Comparison of ENCODE assay signal across 21 mouse cellular contexts in the genomic region with DNA sequence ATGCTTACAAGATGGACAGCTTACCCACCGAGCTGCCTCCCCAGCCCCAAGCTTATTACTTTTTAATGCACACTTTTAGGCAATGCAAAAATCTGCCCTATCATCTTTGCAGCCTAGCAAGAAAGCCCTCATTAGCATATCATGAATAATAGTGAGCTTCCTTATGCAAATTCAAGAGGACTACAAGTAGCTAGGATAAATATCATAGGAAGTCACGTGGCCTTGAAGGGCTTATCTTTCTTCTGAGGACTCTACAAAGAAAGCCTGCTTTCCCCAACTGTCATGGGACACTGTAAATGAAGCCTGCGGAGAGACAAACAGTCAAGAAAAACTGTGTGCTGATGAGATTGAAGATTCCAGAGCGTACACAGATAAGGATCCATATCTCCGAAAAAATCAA. TPM values are rescaled to one million over a fixed set of nuclear protein-coding genes. Genes with fewer than 3 reads are reported as not detected.
A peak's percentile ranks its signal among the peaks of the same experiment; 100 is the strongest.
DNase-seq lines count a peak whose midpoint lies in the region; ATAC-seq and TF ChIP-seq lines count a peak whose summit lies in the region.
"Had no signal": no experiment of that assay in that cellular context is flagged by ENCODE, and none has a peak within 500 bp of the region (broad histone marks: within the 10 kb centered on the region; RNA-seq: fewer than 3 reads in every experiment).

No protein-coding gene starts in this region.

- no peaks in the 10 kb centered on the region for H3K79me2 ChIP-seq in MEL (ENCODE audit: control insufficient read depth, insufficient read depth, low read length, poor library complexity)

- peak overlapping the region; percentile 27; the same call in 1 of the 2 replicates for H3K27ac ChIP-seq in midbrain, embryonic 14.5 days (replicated peaks; ENCODE audit: low read depth, low read length)
- no peak overlapping the region for H3K27ac ChIP-seq in midbrain, embryonic 11.5 days (ENCODE audit: low read depth, low read length)
- H3K27ac ChIP-seq in MEL (ENCODE audit: control insufficient read depth, low read depth, low read length), result peak overlapping the region; percentile 91
- 0 out of 2 replicates have a peak overlapping the region, but pooled peaks have one; percentile 43 for H3K27ac ChIP-seq in forebrain, embryonic 16.5 days (ENCODE audit: low read length)
- H3K27ac ChIP-seq: embryonic facial prominence, embryonic 15.5 days; layer of hippocampus, adult 2 months; limb, embryonic 15.5 days; neural tube, embryonic 12.5 days had no signal

- H3K27me3 ChIP-seq in midbrain, embryonic 14.5 days (ENCODE audit: control insufficient read depth, insufficient read depth, low read length), result no peaks in the 10 kb centered on the region
- no peaks in the 10 kb centered on the region for H3K27me3 ChIP-seq in midbrain, embryonic 11.5 days (ENCODE audit: control insufficient read depth, insufficient read depth, low read length)
- no peaks in the 10 kb centered on the region for H3K27me3 ChIP-seq in MEL (ENCODE audit: control insufficient read depth in 1 of 2, insufficient read depth in 2 of 2, low read length in 2 of 2)
- no peaks in the 10 kb centered on the region for H3K27me3 ChIP-seq in forebrain, embryonic 16.5 days (replicated peaks; ENCODE audit: control insufficient read depth, insufficient read depth, low read length)
- H3K27me3 ChIP-seq: embryonic facial prominence, embryonic 15.5 days; limb, embryonic 15.5 days; neural tube, embryonic 12.5 days had no signal

- no peak overlapping the region for H3K4me2 ChIP-seq in midbrain, embryonic 14.5 days (ENCODE audit: low read length)
- H3K4me2 ChIP-seq in midbrain, embryonic 11.5 days, result no peak overlapping the region
- H3K4me2 ChIP-seq in forebrain, embryonic 16.5 days (ENCODE audit: low read length), result no peak overlapping the region
- H3K4me2 ChIP-seq: embryonic facial prominence, embryonic 15.5 days; limb, embryonic 15.5 days; neural tube, embryonic 12.5 days had no signal

- DNase-seq in midbrain, embryonic 14.5 days, result peak; percentile 58
- no peak for DNase-seq in midbrain, embryonic 11.5 days (ENCODE audit: low spot score, missing footprints)
- peak; percentile 78 for DNase-seq in MEL (ENCODE audit: low read depth, low spot score)
- DNase-seq in right cerebral cortex, adult 2 months (ENCODE audit: low spot score in 2 of 2), result no peak
- DNase-seq in MN1 (ENCODE audit: low spot score), result no peak
- DNase-seq: cerebellum, postnatal 25 days; kidney, adult 11 months; retina, postnatal 1 day had no signal

- H3K9ac ChIP-seq in midbrain, embryonic 14.5 days (replicated peaks; ENCODE audit: low read length), result no peak overlapping the region
- no peak overlapping the region for H3K9ac ChIP-seq in midbrain, embryonic 11.5 days (ENCODE audit: low read length)
- H3K9ac ChIP-seq in MEL (ENCODE audit: control insufficient read depth, low read depth, low read length, poor library complexity, severe bottlenecking), result peak overlapping the region; percentile 48
- H3K9ac ChIP-seq in forebrain, embryonic 16.5 days (replicated peaks; ENCODE audit: low read depth, low read length), result no peak overlapping the region
- H3K9ac ChIP-seq: embryonic facial prominence, embryonic 15.5 days; limb, embryonic 15.5 days; neural tube, embryonic 12.5 days had no signal

- TF ChIP-seq CTCF in MEL (IDR thresholded peaks at IDR 0.05 in 2 of 3, conservative IDR thresholded peaks at IDR 0.05 in 1 of 3; ENCODE audit: control insufficient read depth in 1 of 3, insufficient read depth in 1 of 3, low read depth in 2 of 3, low read length in 3 of 3, poor library complexity in 1 of 3, severe bottlenecking in 1 of 3), result no peak

- peak; percentile 37; the same call in 1 of the 2 replicates for ATAC-seq in midbrain, embryonic 14.5 days (ENCODE audit: low FRiP score, low TSS enrichment)
- ATAC-seq in midbrain, embryonic 11.5 days (ENCODE audit: low FRiP score), result no peak
- ATAC-seq in forebrain, embryonic 16.5 days, result peak; percentile 70
- peak; percentile 46 for ATAC-seq in megakaryocyte-erythroid progenitor cell, adult 5-6 weeks (replicated peaks; ENCODE audit: low FRiP score, low TSS enrichment, poor library complexity, severe bottlenecking)
- ATAC-seq in frontal cortex, adult (ENCODE audit: low TSS enrichment), result no peak

- H3K4me3 ChIP-seq in midbrain, embryonic 14.5 days (replicated peaks; ENCODE audit: low read depth, low read length), result no peak overlapping the region
- no peak overlapping the region for H3K4me3 ChIP-seq in midbrain, embryonic 11.5 days (ENCODE audit: low read depth, low read length)
- H3K4me3 ChIP-seq in MEL (ENCODE audit: control insufficient read depth in 1 of 2, insufficient read depth in 1 of 2, low read depth in 2 of 2, low read length in 2 of 2), result peak overlapping the region in 1 of 2 experiments; percentile 53; a peak in 3 of 4 replicates
- H3K4me3 ChIP-seq in forebrain, embryonic 16.5 days (replicated peaks; ENCODE audit: low read length), result no peak overlapping the region
- H3K4me3 ChIP-seq: embryonic facial prominence, embryonic 15.5 days; heart, embryonic 10.5 days; layer of hippocampus, adult 2 months; limb, embryonic 15.5 days; neural tube, embryonic 12.5 days had no signal

- WGBS in midbrain, embryonic 14.5 days, result 42% methylated on average over 5 of the region's 5 CpGs
- 79% methylated on average over 5 of the region's 5 CpGs for WGBS in midbrain, embryonic 11.5 days
- 52% methylated on average over 5 of the region's 5 CpGs for whole genome bisulfite sequencing in forebrain, embryonic 16.5 days

- H3K36me3 ChIP-seq in midbrain, embryonic 14.5 days (ENCODE audit: control insufficient read depth, insufficient read depth, low read length), result no peaks in the 10 kb centered on the region
- H3K36me3 ChIP-seq in midbrain, embryonic 11.5 days (ENCODE audit: control insufficient read depth, insufficient read depth, low read length), result no peaks in the 10 kb centered on the region
- peaks cover 0 to 36% of the 10 kb centered on the region in 2 experiments; a peak in 2 of 4 replicates for H3K36me3 ChIP-seq in MEL (ENCODE audit: control insufficient read depth in 1 of 2, insufficient read depth in 2 of 2, low read length in 2 of 2)
- H3K36me3 ChIP-seq in forebrain, embryonic 16.5 days (ENCODE audit: control insufficient read depth, insufficient read depth), result no peaks in the 10 kb centered on the region
- H3K36me3 ChIP-seq: embryonic facial prominence, embryonic 15.5 days; heart, embryonic 10.5 days; limb, embryonic 15.5 days; neural tube, embryonic 12.5 days had no signal

- peak; percentile 49 to 74 for TF ChIP-seq EP300 in MEL (IDR thresholded peaks at IDR 0.05; ENCODE audit: low read depth in 1 of 2, low read length in 2 of 2)

- TF ChIP-seq RAD21 in MEL (IDR thresholded peaks at IDR 0.05; ENCODE audit: low read depth, low read length), result no peak

- 0 out of 2 replicates have a peak, but pooled peaks cover 10% of the 10 kb centered on the region for H3K4me1 ChIP-seq in midbrain, embryonic 14.5 days (ENCODE audit: control insufficient read depth, insufficient read depth, low read length)
- H3K4me1 ChIP-seq in midbrain, embryonic 11.5 days (ENCODE audit: control insufficient read depth, insufficient read depth, low read length), result 0 out of 2 replicates have a peak, but pooled peaks cover 4% of the 10 kb centered on the region
- peaks cover 34 to 40% of the 10 kb centered on the region in 2 experiments for H3K4me1 ChIP-seq in MEL (ENCODE audit: control insufficient read depth in 1 of 2, insufficient read depth in 2 of 2, low read length in 2 of 2)
- H3K4me1 ChIP-seq in forebrain, embryonic 16.5 days (replicated peaks; ENCODE audit: control insufficient read depth, insufficient read depth, low read length), result peaks cover 18% of the 10 kb centered on the region
- H3K4me1 ChIP-seq: neural tube, embryonic 12.5 days had no signal

- peak in 1 of 2 experiments; percentile 32; a peak in 1 of 4 replicates for TF ChIP-seq POLR2A in MEL (IDR thresholded peaks at IDR 0.05; ENCODE audit: control insufficient read depth in 1 of 2, insufficient read depth in 1 of 2, low read depth in 1 of 2, low read length in 2 of 2, poor library complexity in 1 of 2)

- no peaks in the 10 kb centered on the region for H3K9me3 ChIP-seq in midbrain, embryonic 14.5 days (ENCODE audit: control insufficient read depth, low read length)
- H3K9me3 ChIP-seq in midbrain, embryonic 11.5 days (ENCODE audit: control insufficient read depth, low read length), result no peaks in the 10 kb centered on the region
- no peaks in the 10 kb centered on the region for H3K9me3 ChIP-seq in MEL (replicated peaks; ENCODE audit: insufficient read depth, low read length)
- H3K9me3 ChIP-seq in forebrain, embryonic 16.5 days (ENCODE audit: control insufficient read depth, low read length), result no peaks in the 10 kb centered on the region
- H3K9me3 ChIP-seq: embryonic facial prominence, embryonic 15.5 days; heart, embryonic 10.5 days; limb, embryonic 15.5 days; neural tube, embryonic 12.5 days had no signal

RNA-seq across cellular contexts. Expression of gene Ifitm10, which starts 22.0 kb away (rescaled TPM):
- polyA plus RNA-seq in midbrain, embryonic 14.5 days (2014; fragmentation: Nextera tagmentation; extraction: Ambion mirVana), result 3.9 and 6.1 TPM in 2 replicates
- polyA plus RNA-seq in midbrain, embryonic 11.5 days (2014; fragmentation: Nextera tagmentation; extraction: Ambion mirVana), result 0.18 and 0.40 TPM in 2 replicates
- total RNA-seq in MEL (2012; rRNA removed), result not detected in 2 replicates
- under 1 TPM in 1 of 2 experiments, not detected in 1; 0.21 TPM for polyA plus RNA-seq in MEL (2012; ENCODE audit: insufficient read depth in 1 of 2, insufficient read length in 2 of 2, low read depth in 1 of 2, low replicate concordance in 2 of 2, missing spikeins in 1 of 2)
- 2.6 and 3.8 TPM in 2 replicates for polyA plus RNA-seq in forebrain, embryonic 16.5 days (2015; fragmentation: Nextera tagmentation; extraction: Ambion mirVana)
- total RNA-seq in megakaryocyte-erythroid progenitor cell, adult 5-6 weeks (2014; fragmentation: Nextera tagmentation), result 2.3 TPM in 1 of 2 replicates, not detected in the other
- not detected in 2 replicates for total RNA-seq in megakaryocyte-erythroid progenitor cell, adult 5-6 weeks (2017)
- total RNA-seq: hematopoietic stem cell, adult 5-6 weeks had no signal

RNA-seq across cellular contexts. Expression of gene Gm49369, which starts 30.9 kb away (rescaled TPM):
- 1.8 TPM in 1 of 2 replicates, not detected in the other for polyA plus RNA-seq in midbrain, embryonic 14.5 days (2014; fragmentation: Nextera tagmentation; extraction: Ambion mirVana)
- polyA plus RNA-seq in midbrain, embryonic 11.5 days (2014; fragmentation: Nextera tagmentation; extraction: Ambion mirVana), result 0.79 and 0.93 TPM in 2 replicates
- total RNA-seq in MEL (2012; rRNA removed), result 3.2 and 8.1 TPM in 2 replicates
- 10 to 100 TPM in 1 of 2 experiments, not detected in 1; 15.2 TPM for polyA plus RNA-seq in MEL (2012; ENCODE audit: insufficient read depth in 1 of 2, insufficient read length in 2 of 2, low read depth in 1 of 2, low replicate concordance in 2 of 2, missing spikeins in 1 of 2)
- not detected in 2 replicates for polyA plus RNA-seq in forebrain, embryonic 16.5 days (2015; fragmentation: Nextera tagmentation; extraction: Ambion mirVana)
- not detected in 2 replicates for total RNA-seq in megakaryocyte-erythroid progenitor cell, adult 5-6 weeks (2014; fragmentation: Nextera tagmentation)
- total RNA-seq in megakaryocyte-erythroid progenitor cell, adult 5-6 weeks (2017), result 32.8 TPM in 1 of 2 replicates, not detected in the other
- polyA plus RNA-seq: embryonic facial prominence, embryonic 15.5 days; limb, embryonic 15.5 days; spleen, adult 2 months had no signal

RNA-seq across cellular contexts. Expression of gene Ctsd, which starts 36.3 kb away (rescaled TPM):
- 208 and 229 TPM in 2 replicates for polyA plus RNA-seq in midbrain, embryonic 14.5 days (2014; fragmentation: Nextera tagmentation; extraction: Ambion mirVana)
- 166 and 169 TPM in 2 replicates for polyA plus RNA-seq in midbrain, embryonic 11.5 days (2014; fragmentation: Nextera tagmentation; extraction: Ambion mirVana)
- 112 and 115 TPM in 2 replicates for total RNA-seq in MEL (2012; rRNA removed)
- polyA plus RNA-seq in MEL (2012; ENCODE audit: insufficient read depth in 1 of 2, insufficient read length in 2 of 2, low read depth in 1 of 2, low replicate concordance in 2 of 2, missing spikeins in 1 of 2), result 100 to 1,000 TPM in 1 of 2 experiments, 10 to 100 TPM in 1; 89.3 to 179 TPM
- polyA plus RNA-seq in forebrain, embryonic 16.5 days (2015; fragmentation: Nextera tagmentation; extraction: Ambion mirVana), result 203 and 208 TPM in 2 replicates
- total RNA-seq in megakaryocyte-erythroid progenitor cell, adult 5-6 weeks (2014; fragmentation: Nextera tagmentation), result 129 and 174 TPM in 2 replicates
- 136 and 174 TPM in 2 replicates for total RNA-seq in megakaryocyte-erythroid progenitor cell, adult 5-6 weeks (2017)

RNA-seq across cellular contexts. Expression of gene Krtap5-4, which starts 48.2 kb away (rescaled TPM):
- not detected in 2 replicates for polyA plus RNA-seq in midbrain, embryonic 14.5 days (2014; fragmentation: Nextera tagmentation; extraction: Ambion mirVana)
- not detected in 2 replicates for polyA plus RNA-seq in midbrain, embryonic 11.5 days (2014; fragmentation: Nextera tagmentation; extraction: Ambion mirVana)
- not detected in 2 replicates for total RNA-seq in MEL (2012; rRNA removed)
- polyA plus RNA-seq in MEL (2012; ENCODE audit: insufficient read depth in 1 of 2, insufficient read length in 2 of 2, low read depth in 1 of 2, low replicate concordance in 2 of 2, missing spikeins in 1 of 2), result not detected
- polyA plus RNA-seq in forebrain, embryonic 16.5 days (2015; fragmentation: Nextera tagmentation; extraction: Ambion mirVana), result not detected in 2 replicates
- not detected in 2 replicates for total RNA-seq in megakaryocyte-erythroid progenitor cell, adult 5-6 weeks (2014; fragmentation: Nextera tagmentation)
- total RNA-seq in megakaryocyte-erythroid progenitor cell, adult 5-6 weeks (2017), result not detected in 2 replicates
- total RNA-seq: adrenal gland, adult 18-20 months; gastrocnemius, adult 8-10 months; hematopoietic stem cell, adult 5-6 weeks; layer of hippocampus, adult 2 months; left cerebral cortex, adult 8-10 months had no signal
- polyA plus RNA-seq: limb, embryonic 15.5 days; neural tube, embryonic 12.5 days; spleen, adult 2 months had no signal

RNA-seq across cellular contexts. Expression of gene Krtap5-1, which starts 54.7 kb away (rescaled TPM):
- polyA plus RNA-seq in midbrain, embryonic 14.5 days (2014; fragmentation: Nextera tagmentation; extraction: Ambion mirVana), result not detected in 2 replicates
- not detected in 2 replicates for polyA plus RNA-seq in midbrain, embryonic 11.5 days (2014; fragmentation: Nextera tagmentation; extraction: Ambion mirVana)
- total RNA-seq in MEL (2012; rRNA removed), result not detected in 2 replicates
- not detected for polyA plus RNA-seq in MEL (2012; ENCODE audit: insufficient read depth in 1 of 2, insufficient read length in 2 of 2, low read depth in 1 of 2, low replicate concordance in 2 of 2, missing spikeins in 1 of 2)
- polyA plus RNA-seq in forebrain, embryonic 16.5 days (2015; fragmentation: Nextera tagmentation; extraction: Ambion mirVana), result not detected in 2 replicates
- total RNA-seq in megakaryocyte-erythroid progenitor cell, adult 5-6 weeks (2014; fragmentation: Nextera tagmentation), result not detected in 2 replicates
- total RNA-seq in megakaryocyte-erythroid progenitor cell, adult 5-6 weeks (2017), result not detected in 2 replicates
- total RNA-seq: adrenal gland, adult 18-20 months; gastrocnemius, adult 8-10 months; hematopoietic stem cell, adult 5-6 weeks; layer of hippocampus, adult 2 months; left cerebral cortex, adult 8-10 months had no signal
- polyA plus RNA-seq: heart, embryonic 10.5 days; limb, embryonic 15.5 days; neural tube, embryonic 12.5 days; spleen, adult 2 months had no signal

Comparison
In these comparisons a context has a peak if more than half of its experiments do, and no peak if none do; other contexts are left out.
1. ATAC-seq: peak in midbrain, embryonic 14.5 days (single experiment), forebrain, embryonic 16.5 days (single experiment) and megakaryocyte-erythroid progenitor cell, adult 5-6 weeks (single experiment); none in midbrain, embryonic 11.5 days (single experiment) and frontal cortex, adult (single experiment).
2. DNase-seq: peak in midbrain, embryonic 14.5 days (single experiment) and MEL (single experiment); none in midbrain, embryonic 11.5 days (single experiment), right cerebral cortex, adult 2 months (0 of 2) and MN1 (single experiment).